Mouse (Mus musculus) adrenal gland, postnatal 25 days (tissue): Measurements from ENCODE around the gene Cep57. TPM values are rescaled to one million over a fixed set of nuclear protein-coding genes. Genes with fewer than 3 reads are reported as not detected.
"Not testable (repeated sequence)": the region's sequence is repeated elsewhere in the genome, so short reads cannot be mapped to it uniquely, and the experiment has no call there.

ENCODE experiments used
- DNase-seq: peaks from one replicate; pipeline ENCODE4 v3.0.0; 2021; ENCODE audit warnings: mixed read lengths
- total RNA-seq: library from RNA; stranded (reverse); gene quantifications from 2 replicates; pipeline ENCODE4 v1.2.3, GENCODE M21; 2021

Gene Cep57
- total RNA-seq, 1 experiment from 2014 or later: 25.2 TPM

- DNase-seq: no peak
Observed at GRCm38 (mm10) chr9:13794302-13794701, 32.6 kb downstream of the Cep57 start.

GRCm38 (mm10) chr9:13790864-13791263 lies 36.0 kb downstream of the Cep57 start:
- not testable (repeated sequence) for DNase-seq

DNA sequence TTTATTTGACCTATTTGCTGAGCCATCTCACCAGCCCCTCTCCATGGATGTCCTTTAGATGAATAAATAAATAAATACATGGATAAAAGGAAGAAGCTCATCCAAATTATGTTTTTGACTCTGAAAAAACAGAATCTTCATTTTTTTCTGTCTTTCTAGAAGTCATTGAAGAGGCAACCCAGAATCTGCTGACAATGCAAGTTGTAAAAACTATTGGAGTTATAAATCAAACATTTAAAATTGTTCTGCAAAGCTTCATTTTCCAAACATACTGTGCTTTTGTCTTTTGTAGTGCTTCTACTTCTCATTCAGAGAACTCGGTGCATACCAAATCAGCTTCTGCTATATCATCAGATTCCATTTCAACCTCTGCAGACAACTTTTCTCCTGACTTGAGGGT lies 44.9 kb downstream of the Cep57 start:
- DNase-seq: no peak

- no peak for DNase-seq
Observed at GRCm38 (mm10) chr9:13774732-13775131, 52.2 kb downstream of the Cep57 start.

GRCm38 (mm10) chr9:13766570-13766969 lies 60.3 kb downstream of the Cep57 start:
- DNase-seq: no peak

DNA sequence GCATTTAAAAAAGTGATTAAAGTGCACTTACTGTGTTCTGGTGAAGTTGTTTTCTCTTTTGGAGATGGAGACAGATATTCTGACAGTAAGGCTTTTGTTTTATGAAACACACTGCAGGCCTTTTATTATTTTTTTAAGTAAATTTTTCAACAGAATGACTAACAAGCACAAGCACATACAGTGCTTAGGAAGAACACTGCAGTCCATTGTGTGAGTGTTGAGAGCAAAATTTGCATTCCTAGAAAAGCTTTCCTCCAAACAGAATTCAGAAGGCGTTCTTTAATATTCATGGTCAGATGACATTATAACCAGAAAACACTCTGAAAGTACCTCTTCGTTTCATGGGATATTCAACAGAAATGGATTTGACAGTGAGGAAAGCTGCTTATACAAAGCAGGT lies 61.3 kb downstream of the Cep57 start:
- DNase-seq: no peak

DNA sequence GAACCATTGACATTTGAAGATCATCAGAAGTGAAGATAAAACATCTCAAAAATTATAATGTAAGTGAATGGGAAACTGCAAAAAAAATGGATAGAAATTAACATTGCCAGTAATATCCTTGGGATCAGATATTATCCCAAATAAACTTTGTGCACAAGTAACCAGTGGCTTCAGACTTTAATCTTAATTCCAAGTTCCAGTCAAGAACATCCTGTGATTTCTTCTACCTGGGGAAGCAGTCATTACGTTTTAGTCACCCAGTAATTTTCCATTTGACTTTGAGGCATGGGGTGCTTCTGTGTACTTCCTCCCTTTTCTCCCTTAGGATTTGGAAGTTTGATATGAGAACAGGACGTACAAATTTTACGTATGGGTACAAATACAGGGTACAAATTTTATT lies 66.5 kb downstream of the Cep57 start:
- DNase-seq: no peak

Other genes starting within 250 kb of the Cep57 start
- 63.4 and 63.7 TPM in 2 replicates for gene Mtmr2, start 78.7 kb downstream of the Cep57 start, total RNA-seq
- gene Fam76b, start 609 bp upstream of the Cep57 start, total RNA-seq: 23.3 and 26.1 TPM in 2 replicates